Mouse (Mus musculus) large intestine, adult 2 months (tissue): ENCODE results near the gene Gm3250. TPM values are rescaled to one million over a fixed set of nuclear protein-coding genes. Genes with fewer than 3 reads are reported as not detected.
"Not testable (repeated sequence)": the region's sequence is repeated elsewhere in the genome, so short reads cannot be mapped to it uniquely, and the experiment has no call there.

Experiments
- DNase-seq: peaks from one replicate; pipeline ENCODE4 v3.0.0-alpha.2; 2012; ENCODE audit warnings: low read depth, low spot score
- WGBS: fragments of 180-500 bp; shearing (Covaris S2); methylation state at CpG from one replicate; pipeline ENCODE4 v1.1.7; 2018; 5-methylcytosine and 5-hydroxymethylcytosine counted together
- polyA plus RNA-seq: library from polyadenylated mRNA; depleted of rRNA; stranded (reverse); fragments of >200 nt; gene quantifications from 2 replicates; pipeline ENCODE4 v1.2.3, GENCODE M21; 2012; rRNA removed

The Gm3250 gene
- polyA plus RNA-seq, 1 experiment, result not detected

GRCm38 (mm10) chr10:77753448-77753847 lies 28.9 kb downstream of the Gm3250 start:
- DNase-seq, result no peak

GRCm38 (mm10) chr10:77752312-77752711 lies 30.0 kb downstream of the Gm3250 start:
- DNase-seq, result not testable (repeated sequence)
- WGBS, result 49% methylated on average over 3 of the region's 3 CpGs

GRCm38 (mm10) chr10:77751254-77751653 lies 31.1 kb downstream of the Gm3250 start, which contains the start of gene Gm9736:
Gm9736 (minus strand) TSS chr10:77751354.
- 53% methylated on average over 1 of the region's 1 CpGs for WGBS
- DNase-seq, result not testable (repeated sequence)

- 84% methylated on average over 1 of the region's 1 CpGs for WGBS
- DNase-seq, result not testable (repeated sequence)
These were observed 31.7 kb downstream of the Gm3250 start for GRCm38 (mm10) chr10:77750686-77751085.

- DNase-seq, result not testable (repeated sequence)
- 48% methylated on average over 5 of the region's 5 CpGs for WGBS
These were observed 40.2 kb downstream of the Gm3250 start, which contains the start of gene Gm18596 for GRCm38 (mm10) chr10:77741924-77742688. Gm18596 (minus strand) TSS chr10:77742638.

GRCm38 (mm10) chr10:77738929-77739328 lies 43.4 kb downstream of the Gm3250 start:
- WGBS, result 75% methylated on average over 4 of the region's 4 CpGs
- DNase-seq, result no peak

GRCm38 (mm10) chr10:77735928-77736327 lies 46.4 kb downstream of the Gm3250 start:
- DNase-seq, result no peak
- 97% methylated on average over 1 of the region's 1 CpGs for WGBS

Other genes starting within 250 kb of the Gm3250 start
- gene Pttg1ip, start 200.8 kb downstream of the Gm3250 start, polyA plus RNA-seq, result 158 and 222 TPM in 2 replicates
- 293 and 338 TPM in 2 replicates for gene Sumo3, start 176.4 kb downstream of the Gm3250 start, polyA plus RNA-seq
- gene Gm49325, start 176.3 kb downstream of the Gm3250 start, polyA plus RNA-seq, result not detected in 2 replicates
- gene Ube2g2, start 160.3 kb downstream of the Gm3250 start, polyA plus RNA-seq, result 27.7 and 31.4 TPM in 2 replicates
- 0.52 and 0.94 TPM in 2 replicates for gene Tspear, start 96.0 kb downstream of the Gm3250 start, polyA plus RNA-seq
- not detected in 2 replicates for gene Gm19402, start 91.8 kb downstream of the Gm3250 start, polyA plus RNA-seq
- not detected in 2 replicates for gene Gm9508, start 85.3 kb downstream of the Gm3250 start, polyA plus RNA-seq
- gene Gm10272, start 75.9 kb downstream of the Gm3250 start, polyA plus RNA-seq, result not detected in 2 replicates
- gene Gm10024, start 71.1 kb downstream of the Gm3250 start, polyA plus RNA-seq, result not detected in 2 replicates
- gene Gm10142, start 66.7 kb downstream of the Gm3250 start, polyA plus RNA-seq, result not detected in 2 replicates
- not detected in 2 replicates for gene Krtap12-1, start 61.9 kb downstream of the Gm3250 start, polyA plus RNA-seq
- gene Gm10100, start 56.1 kb downstream of the Gm3250 start, polyA plus RNA-seq, result not detected in 2 replicates
- not detected in 2 replicates for gene Gm18596, start 39.9 kb downstream of the Gm3250 start, polyA plus RNA-seq
- gene Gm9736, start 31.2 kb downstream of the Gm3250 start, polyA plus RNA-seq, result not detected in 2 replicates
- gene Gm3233, start 22.9 kb downstream of the Gm3250 start, polyA plus RNA-seq, result not detected in 2 replicates
- gene Gm3238, start 11.2 kb downstream of the Gm3250 start, polyA plus RNA-seq, result not detected in 2 replicates
- not detected in 2 replicates for gene Gm7138, start 5.6 kb downstream of the Gm3250 start, polyA plus RNA-seq
- gene Gm7137, start 5.7 kb upstream of the Gm3250 start, polyA plus RNA-seq, result not detected in 2 replicates
- not detected in 2 replicates for gene Gm9639, start 12.5 kb upstream of the Gm3250 start, polyA plus RNA-seq
- not detected in 2 replicates for gene Gm19668, start 16.6 kb upstream of the Gm3250 start, polyA plus RNA-seq
- not detected in 2 replicates for gene Gm9507, start 29.3 kb upstream of the Gm3250 start, polyA plus RNA-seq
- not detected in 2 replicates for gene Gm2696, start 32.1 kb upstream of the Gm3250 start, polyA plus RNA-seq
- gene Krtap10-4, start 44.6 kb upstream of the Gm3250 start, polyA plus RNA-seq, result not detected in 2 replicates
- gene Krtap10-10, start 53.4 kb upstream of the Gm3250 start, polyA plus RNA-seq, result not detected in 2 replicates
- not detected in 2 replicates for gene Gm36176, start 64.3 kb upstream of the Gm3250 start, polyA plus RNA-seq
- not detected in 2 replicates for gene Gm10318, start 70.3 kb upstream of the Gm3250 start, polyA plus RNA-seq
- not detected in 2 replicates for gene Gm3285, start 79.4 kb upstream of the Gm3250 start, polyA plus RNA-seq
- 6.4 and 6.8 TPM in 2 replicates for gene Lrrc3, start 120.0 kb upstream of the Gm3250 start, polyA plus RNA-seq
- gene Trpm2, start 188.0 kb upstream of the Gm3250 start, polyA plus RNA-seq, result 2.4 and 4.4 TPM in 2 replicates
- 10.4 and 13.1 TPM in 2 replicates for gene 1810043G02Rik, start 196.0 kb upstream of the Gm3250 start, polyA plus RNA-seq
- gene Pfkl, start 227.5 kb upstream of the Gm3250 start, polyA plus RNA-seq, result 29.8 and 41.2 TPM in 2 replicates